Mouse (Mus musculus) right cerebral cortex, postnatal 4 days (tissue): Measurements from ENCODE around the gene Epb41l4b.

Experiments
- DNase-seq: peaks from one replicate; pipeline ENCODE4 v3.0.0-alpha.2; 2022

Epb41l4b gene

DNA sequence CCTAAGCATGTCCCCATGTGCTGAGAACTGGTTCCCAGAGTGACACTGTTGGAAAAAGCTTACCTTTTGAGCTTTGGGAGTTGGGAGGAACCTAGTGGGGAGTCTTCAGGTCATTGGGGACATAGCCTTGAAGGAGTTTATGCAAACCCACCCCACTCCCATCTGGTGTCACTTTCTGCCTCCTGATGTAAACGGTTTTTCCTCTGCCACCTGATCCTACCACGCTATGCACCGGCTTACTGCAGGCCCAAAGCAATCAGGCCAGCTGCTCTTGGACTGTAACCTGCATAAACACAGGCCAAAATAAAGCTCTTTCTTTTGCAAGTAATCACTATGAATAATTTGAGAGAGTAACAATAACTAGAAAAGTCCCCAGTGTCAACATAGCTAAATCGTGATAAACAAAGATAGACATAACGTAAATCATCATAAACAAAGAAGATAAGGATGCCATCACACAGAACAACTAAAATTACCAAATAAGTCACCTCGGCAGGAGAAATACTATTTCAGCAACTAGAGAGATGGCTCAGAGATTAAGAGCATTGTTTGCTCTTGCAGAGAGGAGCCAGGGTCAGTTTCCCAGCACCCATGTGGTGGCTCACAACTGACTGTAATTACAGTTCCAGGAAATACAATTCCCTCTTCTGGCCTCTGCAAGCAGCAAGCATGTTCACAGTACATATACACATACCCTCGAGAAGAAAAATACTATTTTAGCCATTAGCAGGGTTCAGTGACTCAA is 29.6 kb downstream of the Epb41l4b start:
- no peak for DNase-seq

DNA sequence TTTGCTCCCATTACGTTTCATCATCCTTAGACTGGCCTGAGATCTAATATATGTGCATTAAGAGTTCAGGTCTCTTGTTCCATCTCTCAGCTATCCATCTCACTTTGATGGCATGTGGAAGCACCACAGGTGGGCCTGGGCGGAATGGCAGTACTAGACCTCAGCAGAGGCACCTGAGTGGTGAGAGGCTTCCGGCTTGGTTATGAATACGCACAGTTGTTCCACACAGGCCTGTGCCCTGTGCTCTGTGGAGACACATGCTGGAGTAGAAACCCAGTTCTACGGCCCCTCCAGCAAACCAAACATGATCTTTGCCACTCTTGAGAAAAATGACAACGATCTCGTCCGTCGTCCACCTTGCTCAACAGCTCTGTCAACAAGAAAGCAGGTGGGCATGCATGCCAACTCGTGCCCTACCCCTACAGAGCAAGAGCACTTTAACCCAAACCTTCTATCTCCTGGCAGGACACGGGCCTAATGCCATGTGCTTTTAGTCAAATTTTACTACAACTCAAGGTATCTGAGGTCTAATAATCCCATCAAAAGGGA is 31.2 kb downstream of the Epb41l4b start:
- no peak for DNase-seq

DNA sequence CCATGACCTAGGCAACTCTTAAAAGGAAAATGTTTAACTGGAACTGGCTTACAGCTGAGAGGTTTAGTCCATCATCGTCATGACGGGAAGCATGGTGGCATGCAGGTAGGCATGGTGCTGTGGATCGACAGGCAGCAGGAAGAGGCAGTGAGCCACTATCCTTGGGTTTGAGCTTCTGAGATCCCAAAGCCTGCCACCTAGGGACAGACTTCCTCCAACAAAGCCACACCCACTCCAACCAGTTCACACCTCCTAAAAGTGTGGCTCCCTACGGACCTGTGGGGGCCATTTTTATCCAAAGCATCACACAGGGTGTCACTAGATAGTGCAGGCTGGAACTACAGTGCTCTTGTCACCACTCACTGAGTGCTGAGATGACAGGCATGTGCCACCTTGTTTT is 31.8 kb downstream of the Epb41l4b start:
- DNase-seq: no peak

DNA sequence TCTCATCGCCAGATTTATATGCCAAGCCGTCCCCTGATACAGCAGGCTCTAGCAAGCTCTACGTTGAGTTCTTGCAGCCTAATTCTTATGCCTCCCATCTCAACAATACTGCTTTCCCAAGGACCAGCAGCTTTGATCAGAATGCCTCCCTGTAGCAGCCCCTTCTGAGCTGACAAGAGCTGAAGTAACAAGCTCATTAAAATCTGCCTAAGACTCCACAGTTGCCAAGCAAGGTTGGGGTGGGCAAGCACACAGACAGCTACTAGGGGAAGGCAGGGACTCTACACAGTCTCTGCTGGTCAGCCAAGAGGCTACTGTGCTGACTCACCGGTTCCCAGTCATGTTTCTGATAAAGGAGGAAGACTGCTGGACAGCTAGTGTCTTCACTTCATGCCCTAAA is 33.7 kb downstream of the Epb41l4b start:
- no peak for DNase-seq

- DNase-seq: no peak
These were observed 37.9 kb downstream of the Epb41l4b start for GRCm38 (mm10) chr4:57105339-57105738.

DNA sequence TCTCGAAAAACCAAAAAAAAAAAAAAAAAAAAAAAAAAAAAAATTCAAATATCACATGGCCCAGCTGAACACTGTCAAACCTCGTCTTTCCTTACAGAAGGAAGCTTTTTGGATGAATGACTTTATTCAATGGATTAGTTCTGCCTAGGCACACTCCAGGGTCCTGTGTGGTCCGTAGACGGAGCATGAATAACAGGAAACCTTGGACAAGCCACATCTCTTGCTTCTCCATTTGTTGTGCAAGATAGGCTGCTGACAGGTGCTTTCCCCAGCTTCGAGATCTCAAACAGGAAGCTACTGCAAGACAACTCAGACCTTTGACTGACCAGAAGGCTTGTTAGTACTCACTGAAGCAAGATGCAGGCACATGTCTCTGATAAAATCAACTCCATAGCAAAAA is 39.4 kb downstream of the Epb41l4b start:
- DNase-seq: no peak

DNA sequence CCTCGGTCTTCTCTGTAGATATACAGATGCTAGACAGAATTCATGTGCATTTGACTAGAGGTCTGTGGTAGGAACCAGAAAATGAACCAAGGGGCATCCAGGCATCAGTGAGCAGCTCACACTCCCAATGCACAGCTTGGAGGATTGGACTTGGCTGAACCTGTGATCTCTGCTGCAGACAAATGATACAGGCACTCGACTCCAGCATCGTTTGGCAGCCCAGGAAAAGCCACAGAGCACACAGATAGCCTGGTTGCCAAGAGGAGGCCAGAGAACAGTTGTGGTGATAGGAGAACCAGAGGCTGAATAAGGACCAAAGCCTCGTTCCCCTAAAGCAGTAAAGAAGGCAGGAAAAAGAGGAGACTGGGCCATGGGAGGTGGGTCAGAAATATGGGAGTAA is 42.1 kb downstream of the Epb41l4b start:
- DNase-seq: no peak

GRCm38 (mm10) chr4:57097411-57097810 is 45.8 kb downstream of the Epb41l4b start:
- DNase-seq: no peak

DNA sequence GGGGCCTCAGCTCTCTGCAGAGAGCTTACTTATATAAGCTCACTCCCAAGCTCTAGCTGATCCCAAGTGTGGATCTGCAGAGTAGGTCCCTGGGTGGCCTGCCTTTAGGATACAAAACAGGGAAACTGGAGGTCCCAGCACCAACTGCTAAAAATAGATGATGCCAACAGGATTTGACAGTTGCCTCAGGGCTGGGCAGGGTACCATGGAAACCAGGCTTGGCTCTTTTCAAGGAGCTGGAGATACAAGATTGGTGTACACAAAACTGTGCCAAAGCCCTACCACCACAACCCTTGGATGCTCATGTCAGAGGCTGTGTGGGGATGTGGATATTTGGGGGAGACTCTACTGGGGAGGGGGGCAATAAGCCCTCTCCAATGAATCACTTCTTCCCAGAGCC is 47.7 kb downstream of the Epb41l4b start:
- no peak for DNase-seq

GRCm38 (mm10) chr4:57091363-57091762 is 51.9 kb downstream of the Epb41l4b start:
- no peak for DNase-seq

DNA sequence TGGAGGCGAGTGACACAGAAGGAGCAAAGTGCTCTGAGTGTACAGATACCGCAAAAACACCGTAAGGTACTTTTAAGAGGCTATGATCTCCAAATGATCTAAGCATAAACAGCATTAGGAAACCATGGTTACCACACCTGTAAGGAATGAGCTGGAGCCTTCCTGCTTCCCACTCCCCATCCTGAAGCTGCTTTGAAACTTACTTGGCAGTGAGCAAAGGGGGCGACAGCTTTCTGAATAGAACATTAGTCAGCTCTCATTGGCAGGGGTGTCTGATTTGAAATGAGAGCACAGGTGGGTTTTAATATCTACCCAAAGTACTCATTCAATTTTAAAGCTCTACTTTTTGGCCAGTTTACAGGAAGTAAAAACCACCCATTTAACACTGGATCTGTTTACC is 54.9 kb downstream of the Epb41l4b start:
- no peak for DNase-seq

DNA sequence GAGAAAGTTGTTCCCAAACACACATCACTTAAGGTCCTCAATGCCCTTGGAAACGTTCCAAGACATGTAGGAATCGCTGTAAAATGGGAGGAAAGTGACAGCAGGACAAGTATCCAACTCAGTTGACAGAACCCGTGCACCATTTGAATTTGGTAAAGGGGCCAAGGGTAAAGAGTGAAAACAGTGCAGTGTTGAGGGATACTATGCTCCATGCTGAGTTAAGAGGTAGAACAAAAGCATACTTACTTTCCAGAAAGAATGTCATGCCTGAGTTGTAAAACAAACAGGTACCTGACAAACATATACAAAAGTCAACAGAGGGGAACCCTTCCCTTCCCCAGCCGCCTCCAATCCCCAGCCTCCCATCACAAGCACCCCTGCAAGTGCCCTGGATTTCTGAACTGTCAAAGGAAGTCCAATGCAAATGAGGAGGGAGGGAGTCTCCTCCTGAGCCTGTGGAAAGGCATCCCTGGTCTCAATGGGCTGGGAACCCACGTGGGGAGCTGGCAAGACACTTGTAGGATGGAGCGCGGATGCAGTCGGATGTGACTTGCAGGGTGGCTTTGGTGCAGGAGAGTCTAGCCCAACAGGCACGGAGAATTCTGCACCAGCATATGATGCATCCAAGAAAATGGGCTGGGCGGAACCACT is 57.4 kb downstream of the Epb41l4b start:
- DNase-seq: no peak

DNA sequence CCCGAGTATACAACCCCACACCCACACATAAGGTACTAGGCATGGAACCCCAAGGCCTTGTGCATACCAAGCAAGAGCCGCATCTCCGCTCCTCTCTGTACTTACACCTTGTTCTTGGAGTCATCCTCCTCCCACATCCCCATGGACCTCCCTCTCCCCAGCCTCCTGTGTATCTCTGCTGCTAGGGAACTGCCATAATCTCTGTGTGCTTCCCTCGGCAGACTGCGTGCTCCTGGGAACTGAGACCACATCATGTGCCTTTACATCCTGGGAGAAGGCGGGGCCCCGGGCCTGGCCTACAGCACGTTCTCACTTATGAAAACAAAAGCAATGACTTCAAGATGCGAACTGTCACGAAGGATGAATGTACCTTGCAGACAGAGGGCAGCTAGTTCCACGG is 59.6 kb downstream of the Epb41l4b start:
- DNase-seq: no peak

- no peak for DNase-seq
These were observed 60.3 kb downstream of the Epb41l4b start for GRCm38 (mm10) chr4:57082775-57083428.

- no peak for DNase-seq
These were observed 61.8 kb downstream of the Epb41l4b start for GRCm38 (mm10) chr4:57081463-57081862.

DNA sequence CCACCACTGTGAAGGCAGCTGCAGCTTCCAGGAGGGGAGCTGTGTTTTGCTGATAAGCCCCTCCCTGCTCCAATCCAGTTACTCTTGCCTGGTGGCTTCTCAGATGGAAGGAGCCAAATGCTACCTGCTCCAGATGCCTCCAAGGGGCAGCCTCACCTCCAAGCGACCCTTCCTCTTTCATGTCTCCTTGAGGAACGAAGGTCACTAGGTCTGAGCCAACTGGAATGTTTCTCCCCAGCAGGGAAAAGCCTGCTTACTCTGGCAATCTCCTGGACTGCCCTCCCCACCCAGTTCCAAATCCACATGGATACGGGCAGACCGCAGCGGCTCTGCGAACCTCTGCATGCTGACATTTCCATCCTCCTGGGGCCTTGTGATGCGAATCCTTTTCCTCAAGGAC is 69.4 kb downstream of the Epb41l4b start:
- DNase-seq: no peak

DNA sequence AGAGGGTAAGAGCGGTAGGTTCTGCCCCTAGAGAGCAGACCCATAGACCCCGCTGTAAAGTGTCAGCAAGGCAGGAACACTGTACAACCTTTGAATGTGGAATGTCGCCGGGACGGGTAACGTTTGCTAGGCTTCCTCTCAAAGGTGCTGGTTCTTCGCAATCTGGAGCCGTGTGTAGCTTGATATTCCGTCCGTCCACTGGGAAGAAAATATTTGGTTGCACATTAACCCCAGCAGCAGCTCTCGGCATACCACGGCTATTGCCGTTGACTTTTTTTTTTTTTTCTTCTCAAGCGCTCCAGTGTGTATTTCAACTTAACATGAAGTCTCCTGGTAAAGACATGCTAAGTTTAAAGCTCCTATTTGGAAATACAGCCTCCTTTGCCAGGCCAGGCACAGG is 70.1 kb downstream of the Epb41l4b start:
- DNase-seq: no peak

- DNase-seq: no peak
These were observed 72.6 kb downstream of the Epb41l4b start for GRCm38 (mm10) chr4:57070640-57071039.

DNA sequence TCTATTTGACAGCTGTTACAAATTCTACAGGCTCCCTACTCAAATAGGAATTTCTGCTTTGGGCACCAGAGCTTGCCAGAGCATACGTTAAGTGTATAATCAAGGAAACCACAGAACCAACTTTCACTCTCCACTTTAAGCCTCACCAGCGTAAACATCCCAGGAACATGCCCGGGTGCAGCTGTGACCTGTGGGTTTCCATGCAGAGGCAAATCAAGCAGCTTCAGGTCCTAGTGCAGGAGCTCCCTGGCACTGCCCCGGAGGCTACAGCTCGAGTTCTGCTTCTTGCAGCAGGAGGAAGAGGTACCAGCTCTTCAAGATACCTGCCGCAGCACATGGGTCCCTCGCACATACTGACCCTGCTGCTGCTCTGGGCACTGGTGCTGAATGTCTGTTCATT is 74.8 kb downstream of the Epb41l4b start:
- DNase-seq: no peak

DNA sequence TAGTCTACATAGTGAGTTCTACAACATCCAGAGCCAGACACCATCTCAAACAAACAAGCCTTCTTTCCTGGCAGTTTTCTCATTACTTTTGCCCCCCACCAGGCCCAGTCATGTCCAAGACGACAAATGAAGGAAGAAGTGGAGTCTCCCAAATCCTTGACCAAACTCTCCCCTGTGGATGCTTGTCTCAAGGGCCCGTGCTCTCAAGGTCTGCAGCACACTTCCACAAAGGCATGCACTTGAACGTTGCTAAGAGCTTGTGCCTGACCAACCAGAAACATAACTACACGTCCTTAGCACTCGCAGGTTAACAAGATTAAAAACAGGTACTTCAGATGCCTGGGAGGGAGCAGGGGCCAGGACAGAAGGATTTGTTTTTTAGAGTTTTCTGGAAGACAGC is 75.4 kb downstream of the Epb41l4b start:
- no peak for DNase-seq

DNA sequence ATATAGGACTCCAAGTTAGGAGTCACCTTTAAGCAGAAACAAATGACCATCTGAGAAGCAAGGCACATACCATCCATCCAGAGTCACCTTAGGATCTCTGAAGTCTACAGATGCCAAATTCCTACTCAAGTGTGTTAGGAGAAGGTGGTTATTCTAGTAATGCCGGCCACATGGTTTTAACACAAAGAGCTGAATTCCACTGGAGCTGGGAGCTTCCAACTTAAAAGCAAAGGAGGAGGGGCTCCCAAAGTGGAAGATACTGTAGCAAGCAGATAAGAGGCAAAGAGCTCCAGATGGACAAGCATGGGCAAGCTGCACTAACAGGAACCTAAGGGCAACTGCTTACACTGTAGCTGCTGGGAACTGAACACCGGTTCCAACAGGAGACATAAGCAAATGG is 76.3 kb downstream of the Epb41l4b start:
- no peak for DNase-seq

- DNase-seq: peak; percentile 72
These were observed 78.0 kb downstream of the Epb41l4b start for GRCm38 (mm10) chr4:57065273-57065672.

GRCm38 (mm10) chr4:57064830-57065229 is 78.4 kb downstream of the Epb41l4b start:
- DNase-seq: no peak

DNA sequence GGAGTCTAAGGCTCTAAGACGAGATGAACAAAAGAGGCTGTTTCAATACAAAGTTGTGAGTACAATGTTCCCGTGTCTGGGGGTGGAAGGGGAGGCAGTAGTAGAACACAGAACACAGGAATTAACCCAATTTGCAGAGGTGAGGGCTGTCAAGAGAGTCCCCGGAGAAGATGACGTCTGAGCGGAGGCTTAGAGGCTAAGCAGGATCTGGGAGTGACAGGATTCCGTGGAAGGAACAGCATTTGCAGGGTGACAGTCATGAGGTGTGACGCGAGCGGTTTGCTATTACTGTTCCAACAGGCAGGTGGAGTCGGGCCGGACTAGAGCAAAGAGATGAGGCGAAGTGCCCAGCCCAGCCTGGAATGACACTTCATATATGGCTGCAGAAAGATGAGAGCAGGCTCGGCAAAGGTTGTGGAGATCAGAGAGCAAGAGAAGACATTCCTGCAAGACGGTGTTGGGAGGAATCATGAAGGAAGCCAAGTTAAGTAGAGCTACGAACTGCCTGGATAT is 82.9 kb downstream of the Epb41l4b start:
- no peak for DNase-seq
